Mouse (Mus musculus): Measurements from ENCODE around the gene Gm42420. TPM values are rescaled to one million over a fixed set of nuclear protein-coding genes. Genes with fewer than 3 reads are reported as not detected.

The Gm42420 gene
- polyA plus RNA-seq, 1 experiment from 2014 or later, result not detected

- 69% methylated on average over 7 of the region's 7 CpGs for whole genome bisulfite sequencing
Observed at GRCm38 (mm10) chr6:39574951-39575350, 10.6 kb upstream of the Gm42420 start.

GRCm38 (mm10) chr6:39579552-39579951 lies 6.0 kb upstream of the Gm42420 start:
- ATAC-seq, result no peak
- H3K27ac ChIP-seq, result no peak overlapping the region
- peaks cover 68% of the 10 kb centered on the region for H3K36me3 ChIP-seq (ENCODE audit: poor library complexity, severe bottlenecking)
- no peaks in the 10 kb centered on the region for H3K27me3 ChIP-seq
- H3K9me3 ChIP-seq (replicated peaks), result no peaks in the 10 kb centered on the region
- no peak overlapping the region for H3K4me3 ChIP-seq
- H3K4me2 ChIP-seq, result no peak overlapping the region
- peaks cover 8% of the 10 kb centered on the region for H3K4me1 ChIP-seq
- WGBS, result 94% methylated on average over 7 of the region's 7 CpGs
- no peak overlapping the region for H3K9ac ChIP-seq

More at GRCm38 (mm10) chr6:39574951-39575350, 10.6 kb upstream of the Gm42420 start:
- Histone ChIP-seq H3K9ac (peak overlapping the region; percentile 92), H3K4me1 (peaks cover 11% of the 10 kb centered on the region), H3K9me3 (replicated peaks) (no peaks in the 10 kb centered on the region), H3K27me3 (no peaks in the 10 kb centered on the region), H3K4me2 (peak overlapping the region; percentile 92), H3K36me3 (ENCODE audit: poor library complexity, severe bottlenecking) (peaks cover 29% of the 10 kb centered on the region), H3K27ac (no peak overlapping the region), H3K4me3 (peak overlapping the region; percentile 84)
- no peak for ATAC-seq

GRCm38 (mm10) chr6:39580558-39580957 lies 5.0 kb upstream of the Gm42420 start:
- H3K4me3 ChIP-seq, result no peak overlapping the region
- H3K9ac ChIP-seq, result no peak overlapping the region
- ATAC-seq, result no peak
- H3K9me3 ChIP-seq (replicated peaks), result no peaks in the 10 kb centered on the region
- no peak overlapping the region for H3K4me2 ChIP-seq
- H3K27ac ChIP-seq, result no peak overlapping the region
- WGBS, result 90% methylated on average over 2 of the region's 2 CpGs
- no peaks in the 10 kb centered on the region for H3K4me1 ChIP-seq
- H3K36me3 ChIP-seq (ENCODE audit: poor library complexity, severe bottlenecking), result peaks cover 76% of the 10 kb centered on the region
- H3K27me3 ChIP-seq, result no peaks in the 10 kb centered on the region

GRCm38 (mm10) chr6:39581087-39581784 lies 4.3 kb upstream of the Gm42420 start:
- Histone ChIP-seq H3K27me3 (no peaks in the 10 kb centered on the region), H3K36me3 (ENCODE audit: poor library complexity, severe bottlenecking) (peaks cover 83% of the 10 kb centered on the region), H3K9me3 (replicated peaks) (no peaks in the 10 kb centered on the region), H3K9ac (no peak overlapping the region), H3K4me2 (no peak overlapping the region), H3K4me1 (no peaks in the 10 kb centered on the region), H3K27ac (no peak overlapping the region), H3K4me3 (no peak overlapping the region)
- WGBS, result 80% methylated on average over 7 of the region's 7 CpGs
- ATAC-seq, result no peak

- no peak overlapping the region for H3K4me3 ChIP-seq
- no peak overlapping the region for H3K27ac ChIP-seq
- peaks cover 12% of the 10 kb centered on the region for H3K4me1 ChIP-seq
- H3K9ac ChIP-seq, result no peak overlapping the region
- no peak for ATAC-seq
- WGBS, result 95% methylated on average over 4 of the region's 4 CpGs
- H3K9me3 ChIP-seq (replicated peaks), result no peaks in the 10 kb centered on the region
- H3K4me2 ChIP-seq, result peak overlapping the region; percentile 66; the same call in 1 of the 2 replicates
- H3K27me3 ChIP-seq, result no peaks in the 10 kb centered on the region
- peaks cover 27% of the 10 kb centered on the region for H3K36me3 ChIP-seq (ENCODE audit: poor library complexity, severe bottlenecking)
Observed at GRCm38 (mm10) chr6:39591481-39591880, 5.9 kb downstream of the Gm42420 start.

- Histone ChIP-seq H3K27me3 (no peaks in the 10 kb centered on the region), H3K4me3 (peak within 1 kb of the TSS; percentile 80), H3K27ac (peak within 1 kb of the TSS; percentile 83), H3K9me3 (replicated peaks) (no peaks in the 10 kb centered on the region), H3K36me3 (ENCODE audit: poor library complexity, severe bottlenecking) (peaks cover 23% of the 10 kb centered on the region), H3K9ac (peak within 1 kb of the TSS; percentile 83), H3K4me2 (peak within 1 kb of the TSS; percentile 66), H3K4me1 (peaks cover 12% of the 10 kb centered on the region)
- under 1% methylated on average over 56 of the region's 56 CpGs for WGBS
- peak; percentile 99 for ATAC-seq
Observed at GRCm38 (mm10) chr6:39592401-39593214, 7.1 kb downstream of the Gm42420 start, which contains the start of gene Ndufb2. Gene Ndufb2 (plus strand): TSS chr6:39592574.

- no peak overlapping the region for H3K4me2 ChIP-seq
- no peak overlapping the region for H3K27ac ChIP-seq
- no peak overlapping the region for H3K4me3 ChIP-seq
- no peaks in the 10 kb centered on the region for H3K27me3 ChIP-seq
- no peak overlapping the region for H3K9ac ChIP-seq
- H3K4me1 ChIP-seq, result no peaks in the 10 kb centered on the region
- 91% methylated on average over 3 of the region's 3 CpGs for WGBS
- no peak for ATAC-seq
- H3K9me3 ChIP-seq (replicated peaks), result no peaks in the 10 kb centered on the region
- peaks cover 58% of the 10 kb centered on the region for H3K36me3 ChIP-seq (ENCODE audit: poor library complexity, severe bottlenecking)
Observed at GRCm38 (mm10) chr6:39600851-39601250, 15.3 kb downstream of the Gm42420 start.

GRCm38 (mm10) chr6:39601828-39602227 lies 16.3 kb downstream of the Gm42420 start:
- no peaks in the 10 kb centered on the region for H3K4me1 ChIP-seq
- H3K9ac ChIP-seq, result no peak overlapping the region
- H3K27me3 ChIP-seq, result no peaks in the 10 kb centered on the region
- no peaks in the 10 kb centered on the region for H3K9me3 ChIP-seq (replicated peaks)
- ATAC-seq, result no peak
- H3K27ac ChIP-seq, result no peak overlapping the region
- 82% methylated on average over 3 of the region's 3 CpGs for WGBS
- no peak overlapping the region for H3K4me3 ChIP-seq
- peaks cover 53% of the 10 kb centered on the region for H3K36me3 ChIP-seq (ENCODE audit: poor library complexity, severe bottlenecking)
- H3K4me2 ChIP-seq, result no peak overlapping the region

- ATAC-seq, result no peak
Observed at GRCm38 (mm10) chr6:39604565-39604964, 19.0 kb downstream of the Gm42420 start.

GRCm38 (mm10) chr6:39606056-39606455 lies 20.5 kb downstream of the Gm42420 start:
- Histone ChIP-seq H3K4me1 (no peaks in the 10 kb centered on the region), H3K27ac (no peak overlapping the region), H3K4me3 (no peak overlapping the region), H3K9me3 (replicated peaks) (no peaks in the 10 kb centered on the region), H3K9ac (no peak overlapping the region), H3K4me2 (no peak overlapping the region), H3K27me3 (no peaks in the 10 kb centered on the region), H3K36me3 (ENCODE audit: poor library complexity, severe bottlenecking) (peaks cover 24% of the 10 kb centered on the region)
- 91% methylated on average over 6 of the region's 6 CpGs for WGBS
- ATAC-seq, result no peak

More at GRCm38 (mm10) chr6:39604565-39604964, 19.0 kb downstream of the Gm42420 start:
- Histone ChIP-seq H3K4me2 (no peak overlapping the region), H3K36me3 (ENCODE audit: poor library complexity, severe bottlenecking) (peaks cover 35% of the 10 kb centered on the region), H3K4me1 (no peaks in the 10 kb centered on the region), H3K4me3 (no peak overlapping the region), H3K9me3 (replicated peaks) (no peaks in the 10 kb centered on the region), H3K27me3 (no peaks in the 10 kb centered on the region), H3K27ac (no peak overlapping the region), H3K9ac (no peak overlapping the region)
- WGBS, result 85% methylated on average over 5 of the region's 5 CpGs

- H3K9ac ChIP-seq, result no peak overlapping the region
- H3K9me3 ChIP-seq (replicated peaks), result no peaks in the 10 kb centered on the region
- H3K36me3 ChIP-seq (ENCODE audit: poor library complexity, severe bottlenecking), result peaks cover 23% of the 10 kb centered on the region
- ATAC-seq, result no peak
- WGBS, result 79% methylated on average over 3 of the region's 3 CpGs
- no peaks in the 10 kb centered on the region for H3K4me1 ChIP-seq
- H3K4me3 ChIP-seq, result no peak overlapping the region
- H3K27me3 ChIP-seq, result no peaks in the 10 kb centered on the region
- no peak overlapping the region for H3K27ac ChIP-seq
- no peak overlapping the region for H3K4me2 ChIP-seq
Observed at GRCm38 (mm10) chr6:39606862-39607261, 21.3 kb downstream of the Gm42420 start.

GRCm38 (mm10) chr6:39607365-39607764 lies 21.8 kb downstream of the Gm42420 start:
- Histone ChIP-seq H3K27ac (no peak overlapping the region), H3K27me3 (no peaks in the 10 kb centered on the region), H3K9ac (no peak overlapping the region), H3K4me1 (no peaks in the 10 kb centered on the region), H3K9me3 (replicated peaks) (no peaks in the 10 kb centered on the region), H3K4me2 (no peak overlapping the region), H3K36me3 (ENCODE audit: poor library complexity, severe bottlenecking) (peaks cover 20% of the 10 kb centered on the region), H3K4me3 (no peak overlapping the region)
- ATAC-seq, result no peak
- 76% methylated on average over 5 of the region's 5 CpGs for WGBS

All from forebrain, embryonic 13.5 days (tissue).